Mouse (Mus musculus): ENCODE data around the gene BC053393.
"Not testable (repeated sequence)": the region's sequence is repeated elsewhere in the genome, so short reads cannot be mapped to it uniquely, and the experiment has no call there.

Gene BC053393

DNA sequence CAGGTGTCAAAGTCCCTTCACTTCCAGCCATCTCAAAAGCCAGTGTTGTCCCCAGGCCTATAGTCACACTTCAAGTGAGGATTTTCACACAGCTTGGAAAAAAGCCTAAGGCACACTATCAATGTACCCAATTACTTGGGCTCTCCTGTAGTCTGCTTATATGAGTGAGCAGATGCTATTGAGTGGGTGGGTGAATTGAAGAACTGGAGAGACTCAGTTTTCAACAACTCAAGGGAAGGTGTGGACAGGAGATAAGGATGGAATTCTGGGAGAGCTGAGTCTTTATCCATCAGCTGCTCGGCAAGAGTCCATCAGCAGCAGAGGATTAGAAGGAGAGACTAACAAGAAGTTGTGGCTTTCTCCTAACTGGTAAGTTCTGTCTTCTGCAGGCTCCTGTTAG is at the start of gene BC053393:
Gene BC053393, plus strand, starts transcription at position 210 of the 400 bp plus-strand sequence.
- DNase-seq: no peak

DNA sequence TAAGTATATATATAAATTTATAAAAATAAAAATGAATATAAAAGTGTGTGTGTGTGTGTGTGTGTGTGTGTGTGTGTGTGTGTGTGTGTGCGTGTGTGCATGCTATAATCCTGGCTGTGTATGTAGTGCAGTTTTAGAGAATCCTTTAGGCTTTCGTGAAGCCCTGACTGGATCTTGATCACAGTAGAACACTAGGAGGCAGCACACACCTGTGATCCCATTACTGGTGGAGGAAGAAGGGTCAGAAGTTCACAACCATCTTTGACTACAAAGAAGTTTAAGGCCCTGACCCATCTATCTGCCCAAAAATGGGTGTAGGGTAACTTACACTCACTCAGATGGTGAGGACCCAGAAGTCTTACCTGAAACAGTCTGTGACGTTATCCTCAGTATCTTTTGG is 48.6 kb upstream of the BC053393 start:
- no peak for DNase-seq

DNA sequence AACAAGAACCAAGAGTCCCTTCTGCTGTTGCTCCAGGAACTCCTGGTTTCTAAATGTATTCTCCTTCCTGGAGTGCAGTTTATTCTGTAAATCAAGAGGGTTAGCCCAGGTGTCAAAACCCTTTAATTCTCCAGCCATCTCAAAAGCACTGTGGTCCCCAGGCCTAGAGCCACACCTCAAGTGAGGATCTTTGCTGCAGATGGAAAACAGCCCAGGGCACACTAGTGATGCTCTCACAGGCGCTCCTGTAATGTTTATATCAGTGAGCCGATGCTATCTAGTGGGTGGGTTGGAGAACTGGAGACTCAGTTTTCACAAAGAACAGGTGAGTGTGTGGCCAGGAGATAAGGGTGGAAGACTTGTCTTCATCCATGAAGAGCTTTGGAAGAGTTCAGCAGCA is 47.4 kb upstream of the BC053393 start, which contains the start of gene Gm12169:
Gene Gm12169, plus strand, starts transcription at position 301 of the 400 bp plus-strand sequence.
- no peak for DNase-seq

DNA sequence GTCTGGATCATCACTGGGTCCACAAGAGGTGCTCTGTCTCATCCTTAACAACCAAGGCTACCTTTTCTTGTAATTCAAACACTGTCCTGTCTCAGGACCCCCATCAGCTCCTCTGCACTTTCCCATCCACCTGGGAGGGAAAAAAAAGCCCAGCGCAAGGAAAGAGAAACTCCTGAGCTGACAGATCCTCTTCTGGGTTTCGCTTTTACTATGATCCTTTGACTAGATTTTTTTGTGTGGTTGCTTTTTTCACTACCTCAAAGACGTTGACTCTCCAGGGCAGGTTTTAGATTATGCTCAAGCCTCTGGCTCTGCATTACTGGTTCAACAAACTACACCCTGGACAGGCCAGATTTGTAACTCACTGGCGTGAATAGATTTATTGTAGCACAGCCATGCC is 41.2 kb upstream of the BC053393 start:
- no peak for DNase-seq

DNA sequence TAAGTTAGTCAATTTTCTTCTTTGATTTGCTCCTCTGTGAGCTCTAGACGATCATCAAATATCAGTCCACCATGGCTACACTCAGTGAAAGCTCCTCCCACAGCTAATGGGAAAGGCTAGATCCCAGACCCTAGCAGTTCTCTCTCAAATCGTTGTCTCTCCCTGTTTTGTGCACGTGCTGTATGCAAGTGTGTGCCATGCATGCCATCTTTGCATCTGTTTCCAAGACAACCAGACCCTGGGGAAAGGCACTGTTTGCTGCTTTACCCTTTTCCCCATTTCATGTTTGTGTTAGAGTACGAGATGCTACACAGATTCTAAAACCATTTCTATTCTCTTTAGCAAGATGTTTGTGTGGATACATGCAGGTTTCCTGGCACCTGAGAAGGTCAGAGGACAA is 34.4 kb upstream of the BC053393 start:
- DNase-seq: no peak

DNA sequence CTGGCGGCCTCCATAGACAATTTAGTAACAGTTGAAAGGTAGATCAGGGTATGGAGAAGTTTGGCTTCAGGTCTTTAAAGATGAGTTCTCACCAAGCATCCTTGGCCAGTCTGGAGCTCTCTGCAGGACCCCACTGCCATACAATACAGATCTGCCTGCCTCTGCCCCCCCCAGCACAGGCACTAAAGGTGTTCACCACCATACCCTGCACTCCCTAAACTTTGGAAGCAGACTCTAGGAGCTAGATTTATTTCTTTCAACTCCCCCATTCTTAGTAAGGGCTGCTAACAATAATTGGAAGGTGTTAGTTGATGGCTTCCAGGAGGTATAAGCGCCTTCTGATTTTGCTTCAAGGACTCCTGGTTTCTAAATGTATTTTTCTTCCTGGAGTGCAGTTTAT is 27.8 kb upstream of the BC053393 start:
- no peak for DNase-seq

DNA sequence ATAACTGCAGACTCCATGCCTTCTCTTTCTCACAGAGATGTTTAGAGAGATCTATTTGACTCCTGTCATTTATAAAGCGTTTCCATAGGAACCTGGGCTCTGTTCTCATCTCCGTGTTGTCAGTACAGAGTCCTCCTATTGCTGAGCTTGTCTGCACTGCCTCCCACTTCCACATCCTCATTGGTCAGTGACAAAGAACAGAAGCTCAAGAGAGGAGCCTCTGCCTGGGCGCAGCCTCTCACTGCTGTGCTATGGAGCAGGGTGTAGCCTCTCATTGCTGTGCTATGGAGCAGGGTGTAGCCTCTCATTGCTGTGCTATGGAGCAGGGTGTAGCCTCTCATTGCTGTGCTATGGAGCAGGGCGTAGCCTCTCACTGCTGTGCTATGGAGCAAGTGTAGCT is 21.6 kb upstream of the BC053393 start:
- DNase-seq: no peak

DNA sequence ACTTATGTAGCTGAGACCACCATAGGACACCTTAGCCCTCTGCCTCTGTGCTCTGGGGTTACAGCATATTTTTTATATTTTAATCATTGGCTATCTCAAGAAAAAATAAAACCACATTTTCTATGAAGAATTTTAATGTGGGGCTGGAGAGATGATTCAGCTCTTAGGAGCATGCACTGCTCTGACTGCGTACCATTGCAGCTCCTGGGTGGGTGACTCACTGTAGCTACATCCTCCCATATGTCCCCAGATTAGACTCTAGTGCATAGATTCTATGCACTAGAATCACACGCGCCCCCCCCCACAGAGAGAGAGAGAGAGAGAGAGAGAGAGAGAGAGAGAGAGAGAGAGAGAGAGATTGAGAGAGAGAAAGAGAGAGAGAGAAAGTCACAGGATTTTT is 18.6 kb upstream of the BC053393 start:
- no peak for DNase-seq

DNA sequence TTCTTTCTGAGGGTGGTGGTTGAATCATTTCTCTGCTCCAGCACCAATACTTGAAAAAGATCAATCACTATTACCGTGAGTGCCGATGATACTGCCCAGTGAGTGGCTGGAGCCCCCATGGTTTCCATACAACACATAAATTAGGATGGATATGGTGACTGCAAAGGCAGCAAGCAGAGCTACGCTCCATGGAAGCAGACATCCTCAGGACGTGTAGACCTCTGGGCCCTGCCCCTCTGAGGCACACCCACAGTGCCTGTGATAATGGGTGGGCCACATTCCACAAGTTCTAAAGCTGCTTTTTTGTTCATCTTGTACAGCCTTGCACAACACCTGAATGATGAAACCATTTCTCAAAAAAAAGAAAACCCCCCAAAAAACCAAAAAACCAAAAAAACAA is 10.2 kb upstream of the BC053393 start:
- DNase-seq: no peak

DNA sequence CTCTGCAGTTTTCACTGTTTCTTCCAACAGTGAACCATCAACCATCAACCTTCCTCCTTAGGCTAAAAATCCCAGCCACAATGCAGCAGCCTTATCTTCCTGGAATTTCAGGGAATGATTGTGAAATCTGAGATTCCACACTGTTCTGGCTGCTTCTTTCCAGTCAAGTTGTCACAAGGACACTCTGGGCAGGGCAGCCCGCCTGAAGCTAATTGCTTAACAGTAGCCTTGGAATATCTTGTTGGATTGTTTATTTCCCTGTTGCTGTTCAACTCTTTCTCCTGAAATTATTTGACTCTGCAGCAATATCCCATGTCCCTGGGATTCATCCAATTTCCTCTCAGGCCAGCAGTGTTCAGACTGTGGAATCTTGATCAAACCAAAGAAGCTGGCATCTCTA is 6.7 kb upstream of the BC053393 start:
- DNase-seq: no peak

DNA sequence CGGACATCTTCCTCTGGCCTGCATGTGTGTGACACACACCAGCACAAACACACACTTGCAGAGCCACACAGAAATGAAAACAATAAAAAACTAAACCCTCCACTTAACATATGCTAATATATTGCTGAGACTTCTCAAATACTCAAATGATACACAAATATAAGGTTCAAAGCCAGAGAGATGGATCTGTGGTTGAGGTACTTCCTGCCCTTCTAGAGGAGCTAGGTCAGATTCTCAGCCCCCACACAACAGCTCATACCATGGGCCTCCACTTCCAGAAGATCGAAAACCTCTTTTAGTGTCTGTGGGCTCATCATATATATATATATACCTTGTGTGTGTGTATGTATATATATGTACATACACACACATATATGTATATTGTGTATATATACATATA is 5.4 kb upstream of the BC053393 start:
- DNase-seq: no peak

DNA sequence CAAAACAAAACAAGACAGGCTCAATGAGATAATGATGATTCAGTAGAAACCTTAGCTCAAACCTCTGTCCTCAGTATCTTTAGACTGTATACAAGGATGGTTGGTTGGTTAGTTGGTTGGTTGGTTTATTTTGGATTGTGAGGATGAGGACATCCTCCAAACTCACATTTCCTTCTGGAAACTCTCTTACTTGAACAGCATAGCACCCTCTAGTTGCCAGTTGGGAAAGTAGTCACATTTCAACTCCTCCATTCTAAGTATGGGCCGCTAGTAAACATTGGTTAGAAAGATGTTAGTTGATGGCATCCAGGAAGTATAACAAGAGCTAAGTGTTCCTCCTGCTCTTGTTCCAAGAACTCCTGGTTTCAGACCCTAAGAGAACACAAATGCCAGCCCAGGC is 2.2 kb upstream of the BC053393 start:
- DNase-seq: no peak

DNA sequence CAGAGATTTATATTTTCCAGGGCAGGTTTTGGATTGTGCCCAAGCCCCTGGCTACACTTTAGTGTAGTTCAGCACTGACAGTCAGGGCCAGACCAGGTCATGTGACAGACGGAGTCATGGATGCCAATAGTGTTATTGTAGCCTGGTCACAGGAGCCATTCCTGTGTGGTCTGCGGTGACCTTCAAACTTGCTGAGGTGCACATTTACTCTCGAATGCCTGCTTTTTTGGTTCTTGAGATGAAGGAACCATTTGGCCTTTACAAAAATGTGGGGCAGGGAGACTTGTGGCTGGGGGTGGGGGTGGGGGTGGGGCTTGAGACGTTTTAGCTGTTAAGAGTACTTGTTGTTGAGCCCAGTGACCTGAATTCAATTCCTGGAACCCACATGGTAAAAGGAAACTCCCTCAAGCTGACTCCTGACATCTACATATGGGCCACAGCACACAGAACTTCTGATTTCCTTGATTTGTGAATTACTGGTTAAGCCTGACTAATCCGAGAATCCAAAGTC is 7.5 kb downstream of the BC053393 start:
- no peak for DNase-seq

DNA sequence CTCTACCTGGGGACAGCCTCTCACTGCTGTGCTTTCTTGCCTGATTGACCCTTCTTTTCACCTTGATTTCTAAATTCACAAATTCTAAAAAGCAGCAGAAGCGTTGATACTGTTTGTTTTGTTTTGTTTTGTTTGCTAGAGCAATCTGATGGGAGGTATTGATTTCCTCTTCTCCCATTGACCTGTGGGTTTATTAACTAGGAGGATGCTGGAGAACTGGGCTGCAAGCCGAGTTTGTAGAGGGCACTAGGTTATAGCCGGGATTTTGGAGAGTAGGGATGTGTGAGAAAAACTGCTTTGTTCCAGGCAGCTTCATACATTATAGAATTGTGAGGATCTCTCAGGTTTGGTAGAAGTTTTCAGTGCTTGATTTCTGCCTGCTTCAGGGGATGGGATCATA is 9.1 kb downstream of the BC053393 start:
- no peak for DNase-seq

DNA sequence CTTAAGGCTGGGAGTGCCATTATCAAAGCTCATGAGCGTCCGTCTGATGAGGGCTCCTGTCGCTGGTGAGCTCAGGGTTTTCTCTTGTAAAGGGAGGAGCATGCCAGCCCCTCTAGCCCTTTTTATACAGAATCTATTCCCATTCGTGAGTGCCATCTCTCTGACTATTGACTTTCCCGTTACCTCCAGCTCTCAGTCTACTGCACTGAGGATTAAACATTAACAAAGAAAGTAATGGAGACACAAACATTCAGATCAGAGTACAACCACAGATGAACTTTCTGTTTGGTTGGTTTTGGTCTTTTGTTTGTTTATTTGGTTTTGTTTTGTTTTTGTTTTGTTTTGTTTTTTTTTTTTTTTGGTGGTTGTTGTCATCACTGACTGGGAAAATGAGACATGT is 11.4 kb downstream of the BC053393 start:
- no peak for DNase-seq

DNA sequence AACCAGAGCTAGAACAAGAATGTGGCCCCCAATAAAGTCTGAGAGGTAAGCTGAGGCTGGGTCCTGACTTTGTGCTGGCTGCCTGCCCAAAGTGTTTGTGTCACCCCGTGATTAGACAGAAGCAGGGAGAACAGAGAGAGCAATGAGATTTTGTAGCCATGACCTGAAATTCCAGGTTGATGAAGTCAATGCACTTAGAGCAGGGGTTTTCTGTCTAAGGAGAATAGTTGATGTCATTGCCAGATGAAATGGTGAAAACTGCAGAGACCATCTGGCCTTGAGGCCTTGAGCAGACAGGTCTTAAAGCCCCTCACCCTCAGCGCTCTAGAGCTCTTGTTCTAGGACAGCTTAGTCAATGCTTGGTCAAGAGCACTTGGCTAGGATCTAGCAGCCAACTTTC is 21.1 kb downstream of the BC053393 start:
- DNase-seq: no peak

DNA sequence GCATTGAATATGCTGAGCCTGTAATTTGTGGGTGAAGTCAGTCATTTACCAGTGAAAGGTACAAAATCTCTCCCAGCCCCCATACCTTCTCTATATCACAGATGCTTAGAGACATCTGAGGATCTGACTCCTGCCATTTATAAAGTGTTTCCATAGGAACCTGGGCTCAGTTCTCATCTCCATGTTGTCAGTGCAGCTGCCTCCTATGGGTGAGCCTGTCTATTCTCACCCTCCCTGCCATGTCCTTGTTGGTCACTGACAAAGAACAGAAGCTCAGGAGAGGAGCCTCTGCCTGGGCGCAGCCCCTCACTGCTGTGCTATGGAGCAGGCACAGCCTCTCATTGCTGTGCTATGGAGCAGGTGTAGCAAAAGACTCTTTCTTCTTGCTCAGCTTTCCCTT is 48.6 kb downstream of the BC053393 start:
- DNase-seq: no peak

DNA sequence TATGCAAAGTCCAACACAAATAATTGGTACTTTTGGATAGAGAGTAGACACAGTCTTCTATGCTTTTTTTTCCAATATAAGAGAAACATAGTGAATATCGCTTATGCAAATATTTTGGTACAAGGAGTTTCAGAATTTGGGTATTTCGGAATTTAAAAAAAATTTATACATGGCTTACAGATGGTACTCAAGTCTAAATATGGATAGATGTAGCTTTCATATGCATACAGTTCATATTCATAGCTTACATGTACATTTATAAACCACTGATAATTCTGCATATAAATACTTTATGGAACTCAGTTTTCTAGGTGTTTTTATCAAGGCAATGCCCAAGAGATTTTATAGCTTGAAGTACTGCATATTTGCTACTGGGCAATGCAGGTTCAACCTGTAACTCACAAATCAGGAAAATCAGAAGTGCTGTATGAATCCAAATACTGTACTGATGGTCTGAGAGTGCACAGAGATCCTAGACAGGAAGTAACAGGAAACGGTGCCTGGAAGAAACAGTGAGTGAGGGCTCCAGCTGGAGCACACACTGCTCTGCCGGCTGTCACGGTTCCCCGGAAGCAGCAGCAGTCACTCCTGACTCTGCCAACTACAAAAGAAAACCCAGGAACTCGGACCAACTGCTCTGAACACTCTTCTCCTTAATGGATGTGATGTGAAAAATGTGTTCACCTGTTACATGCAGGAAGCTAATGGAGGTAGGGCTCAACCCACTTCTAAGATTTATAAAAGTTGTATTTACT is 49.3 kb downstream of the BC053393 start:
- no peak for DNase-seq

DNA sequence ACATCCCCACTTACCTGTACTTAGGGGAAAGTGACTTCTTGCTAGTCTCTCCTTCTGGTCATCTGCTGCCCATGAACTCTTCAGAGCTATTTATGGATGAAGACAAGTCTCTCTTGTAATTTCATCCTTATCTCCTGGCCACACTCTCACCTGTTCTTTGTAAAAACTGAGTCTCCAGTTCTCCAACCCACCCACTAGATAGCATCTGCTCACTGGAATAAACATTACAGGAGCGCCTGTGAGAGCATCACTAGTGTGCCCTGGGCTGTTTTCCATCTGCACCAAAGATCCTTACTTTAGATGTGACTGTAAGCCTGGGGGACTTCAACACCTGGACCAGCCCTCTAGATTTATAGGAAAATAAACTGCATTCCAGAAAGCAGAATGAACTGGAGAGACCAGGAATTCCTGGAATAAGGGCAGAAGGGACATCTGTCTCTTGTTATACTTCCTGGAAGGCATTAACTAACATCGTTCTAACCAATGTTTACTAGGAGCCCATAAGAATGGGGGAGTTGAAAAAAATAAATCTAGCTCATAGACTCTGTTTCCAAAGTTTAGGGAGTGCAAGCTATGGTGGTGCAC is 58.0 kb downstream of the BC053393 start, which contains the start of gene Dppa1:
Gene Dppa1, minus strand, starts transcription at position 51 of the 585 bp plus-strand sequence.
- no peak for DNase-seq

DNA sequence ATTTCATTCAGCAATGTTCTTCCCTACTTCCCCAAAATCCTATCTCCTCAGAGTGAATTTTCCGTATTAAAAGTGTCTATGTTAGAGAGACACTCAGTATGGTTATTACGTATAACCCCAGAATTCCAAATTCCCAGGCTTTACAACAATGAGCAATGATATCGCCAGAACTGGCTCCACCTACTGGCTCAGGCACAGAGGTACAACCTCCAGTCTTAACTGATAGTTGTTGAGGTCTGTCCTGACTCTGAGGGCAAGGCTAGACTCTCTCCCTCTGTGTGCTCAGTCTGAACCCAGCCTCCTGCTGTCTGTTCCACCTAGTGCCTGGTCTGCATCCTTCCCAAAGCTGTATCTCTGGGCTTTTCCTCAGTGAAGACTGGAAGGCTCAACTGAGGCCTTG is 60.3 kb downstream of the BC053393 start:
- DNase-seq: no peak

DNA sequence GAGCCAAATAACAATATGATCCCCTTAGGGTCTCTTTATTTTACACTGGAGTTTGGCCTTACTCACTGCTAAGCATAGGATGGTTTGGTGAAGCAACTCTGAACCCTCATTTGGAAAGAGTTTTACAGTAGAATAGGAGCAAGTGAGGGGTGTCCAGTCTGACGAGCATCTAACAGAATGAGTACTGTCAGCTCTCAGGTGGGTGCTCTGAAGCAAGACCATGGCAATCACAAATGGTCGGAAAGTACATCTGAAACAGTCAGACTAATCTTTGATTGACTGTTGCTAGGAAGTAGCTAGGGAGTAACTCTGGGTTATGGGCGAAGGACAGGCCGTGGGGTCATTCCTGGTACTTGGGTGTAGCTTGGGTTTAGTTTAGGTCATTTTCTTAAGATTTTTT is 64.2 kb downstream of the BC053393 start:
- not testable (repeated sequence) for DNase-seq

DNA sequence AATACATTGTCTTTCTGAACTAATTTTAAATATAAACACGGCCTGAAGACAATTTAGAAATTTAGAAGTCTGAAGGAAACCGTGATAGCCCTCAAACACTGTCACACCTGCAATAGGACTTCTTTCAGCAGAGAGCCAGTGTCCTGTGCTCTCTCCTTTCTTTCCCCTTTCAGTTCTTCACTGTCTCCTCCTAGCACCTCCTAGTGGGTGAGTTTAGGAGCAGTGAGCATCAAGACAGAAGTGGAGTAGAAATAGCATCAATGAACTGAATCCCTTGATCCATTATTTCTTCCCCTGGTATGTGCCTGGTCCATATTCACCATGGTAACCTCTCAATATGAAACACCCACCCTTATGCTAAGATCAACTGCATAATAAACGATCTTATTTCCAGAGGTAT is 65.2 kb downstream of the BC053393 start:
- DNase-seq: no peak
